Mouse (Mus musculus) adrenal gland, postnatal 4 days (tissue): ENCODE results near the gene Rpa2. TPM values are rescaled to one million over a fixed set of nuclear protein-coding genes. Genes with fewer than 3 reads are reported as not detected.
"Not testable (repeated sequence)": the region's sequence is repeated elsewhere in the genome, so short reads cannot be mapped to it uniquely, and the experiment has no call there.

ENCODE experiments used
- DNase-seq, 2 experiments: peaks; one replicate each; pipeline ENCODE4 v3.0.0; 2021 to 2022; ENCODE audit warnings: low spot score in 2 of 2, mixed read lengths in 2 of 2
- total RNA-seq, 2 experiments: library from RNA; stranded (reverse); gene quantifications; 2 replicates each; pipeline ENCODE4 v1.2.3; 2021

Gene Rpa2
- total RNA-seq, 2 experiments from 2014 or later, result 31.9 to 38.5 TPM

- DNase-seq, result no peak
Observed at GRCm38 (mm10) chr4:132760296-132760695, 7.8 kb upstream of the Rpa2 start.

DNA sequence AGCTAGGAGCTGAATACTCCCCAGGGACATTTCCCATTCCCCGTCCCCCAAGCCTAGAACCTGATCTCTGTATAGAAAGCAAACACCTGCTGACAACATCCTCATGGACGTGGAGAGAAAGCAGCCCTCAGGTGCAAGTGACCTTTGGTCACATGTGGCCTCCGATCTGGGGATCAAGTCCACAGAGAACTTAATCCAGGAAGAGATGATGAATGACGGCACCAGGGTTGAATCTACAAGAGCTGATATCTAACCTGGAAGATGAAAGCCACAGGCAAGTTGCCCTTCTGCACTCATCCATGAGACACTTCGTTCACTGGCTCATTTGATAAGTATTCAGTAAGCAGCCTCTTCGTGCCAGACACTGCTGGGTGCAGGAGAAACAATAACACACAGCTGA lies 5.5 kb upstream of the Rpa2 start:
- DNase-seq, result no peak

- DNase-seq, result not testable (repeated sequence)
Observed at GRCm38 (mm10) chr4:132763125-132763524, 5.0 kb upstream of the Rpa2 start.

DNA sequence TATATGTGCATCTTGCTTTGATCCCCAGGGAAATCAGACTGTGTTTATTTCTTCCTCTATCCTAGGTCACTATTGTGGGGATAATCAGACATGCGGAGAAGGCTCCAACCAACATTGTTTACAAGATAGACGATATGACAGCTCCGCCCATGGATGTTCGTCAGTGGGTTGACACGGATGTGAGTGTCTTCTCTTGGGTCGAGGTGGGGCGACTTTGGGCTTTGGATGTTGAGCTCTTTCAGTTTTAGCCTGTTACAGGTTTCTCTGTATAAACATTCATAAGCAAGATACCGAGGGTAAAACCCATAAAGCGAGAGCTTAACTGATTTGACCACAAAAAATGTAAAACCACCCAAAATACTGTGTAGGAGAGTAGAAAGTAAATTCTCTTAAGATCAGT lies 3.6 kb downstream of the Rpa2 start:
- DNase-seq, result no peak

- DNase-seq, result no peak
Observed at GRCm38 (mm10) chr4:132774905-132775304, 6.8 kb downstream of the Rpa2 start.

DNA sequence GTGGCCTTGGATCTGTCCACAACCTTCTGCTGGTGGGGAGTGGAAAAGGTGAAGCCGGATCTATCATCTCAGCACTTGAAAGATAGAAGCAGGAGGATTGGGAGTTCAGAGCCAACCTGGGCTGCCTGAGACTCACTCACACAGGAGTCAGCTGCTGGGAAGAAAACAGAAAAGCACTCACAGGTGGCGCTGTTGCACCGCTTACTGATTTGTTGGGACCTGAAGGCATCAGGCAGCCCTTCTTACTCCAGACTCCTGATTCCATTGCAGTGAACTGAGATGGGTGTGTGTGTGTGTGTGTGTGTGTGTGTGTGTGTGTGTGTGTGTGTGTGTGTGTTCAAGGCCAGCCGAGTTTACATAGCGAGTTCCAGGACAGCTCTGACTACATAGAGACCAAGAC lies 8.6 kb downstream of the Rpa2 start:
- DNase-seq, result peak; percentile 25 to 43

- no peak for DNase-seq
Observed at GRCm38 (mm10) chr4:132778562-132779201, 10.6 kb downstream of the Rpa2 start.

- no peak for DNase-seq
Observed at GRCm38 (mm10) chr4:132780288-132780687, 12.2 kb downstream of the Rpa2 start.

GRCm38 (mm10) chr4:132783732-132784131 lies 15.6 kb downstream of the Rpa2 start:
- DNase-seq, result no peak

- no peak for DNase-seq
Observed at GRCm38 (mm10) chr4:132785228-132785627, 17.1 kb downstream of the Rpa2 start.

DNA sequence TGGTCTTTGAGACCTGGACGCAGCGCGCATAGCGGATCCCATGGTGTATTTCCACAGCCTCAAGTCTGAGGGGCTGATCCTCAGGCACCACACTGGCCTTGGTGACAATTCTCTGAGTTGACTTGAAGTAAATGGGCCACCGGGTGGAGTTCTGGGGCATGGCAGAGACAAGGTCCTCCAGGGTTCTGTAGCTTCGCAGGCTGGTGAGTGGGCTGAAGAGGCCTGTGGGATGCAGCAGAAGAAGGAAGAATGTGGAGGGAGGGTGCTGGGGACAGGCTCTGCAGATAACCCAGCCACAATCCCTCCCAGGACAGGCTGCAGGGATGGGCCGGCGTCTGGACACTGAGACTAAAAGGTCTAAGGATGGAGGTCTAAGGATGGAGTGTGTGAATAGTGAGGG lies 21.6 kb downstream of the Rpa2 start:
- no peak for DNase-seq

- not testable (repeated sequence) for DNase-seq
Observed at GRCm38 (mm10) chr4:132793322-132794004, 25.3 kb downstream of the Rpa2 start.

- no peak for DNase-seq
Observed at GRCm38 (mm10) chr4:132794028-132794427, 25.9 kb downstream of the Rpa2 start.

GRCm38 (mm10) chr4:132794760-132795159 lies 26.6 kb downstream of the Rpa2 start:
- DNase-seq, result no peak

- DNase-seq, result no peak
Observed at GRCm38 (mm10) chr4:132795171-132795570, 27.0 kb downstream of the Rpa2 start.

DNA sequence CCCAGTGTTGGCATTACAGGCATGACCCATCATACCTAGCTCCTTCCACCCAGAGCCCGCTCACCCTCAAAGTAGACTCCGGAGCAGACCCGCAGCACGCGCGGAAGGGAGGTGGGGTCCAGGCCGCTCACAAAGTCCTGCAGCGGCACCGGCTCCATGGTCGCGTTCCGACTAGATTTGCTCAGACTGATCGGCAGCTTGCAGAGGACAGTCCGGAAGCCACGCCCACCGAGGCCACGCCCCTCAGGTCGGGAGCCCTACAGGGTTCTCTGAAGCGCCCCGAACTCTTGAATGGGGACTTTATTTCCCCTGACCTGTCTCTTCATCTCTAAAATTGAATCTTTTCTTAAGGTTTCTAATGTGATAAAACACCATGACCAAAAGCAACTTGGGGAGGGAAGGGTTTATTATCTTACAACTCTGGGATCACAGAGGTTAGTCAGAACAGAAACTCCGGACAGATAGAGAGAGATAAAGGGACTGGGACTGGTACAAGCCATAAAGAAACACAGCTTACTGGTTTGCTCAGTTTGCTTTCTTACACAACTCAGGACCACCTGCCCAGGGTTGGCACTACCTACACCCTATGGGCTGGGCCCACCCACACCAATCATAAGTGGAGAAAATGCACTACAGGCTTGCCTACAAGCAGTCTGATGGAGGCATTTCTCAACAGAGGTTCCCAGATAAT lies 28.2 kb downstream of the Rpa2 start, which contains the start of gene Themis2:
Gene Themis2 (minus strand): TSS at position 192 of the 691 bp plus-strand sequence.
- DNase-seq, result peak; percentile 24 to 53

DNA sequence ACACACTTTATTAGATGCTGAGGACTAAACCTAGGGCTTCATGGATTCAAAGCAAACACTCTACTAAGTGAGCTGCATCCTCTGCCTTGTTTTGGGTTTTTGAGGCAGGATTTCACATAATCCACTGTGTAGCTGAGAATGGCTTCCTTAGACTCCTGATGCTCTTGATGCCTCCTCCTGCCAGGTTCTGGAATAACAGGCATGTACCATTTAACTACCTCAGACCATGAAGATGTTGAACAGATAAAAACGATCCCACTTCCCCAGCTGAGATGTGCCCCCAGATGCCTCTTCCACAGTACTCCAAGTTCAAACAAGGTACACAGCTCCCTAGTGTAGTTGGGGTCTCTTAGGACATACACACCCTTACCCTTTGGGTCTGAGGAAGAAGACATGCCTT lies 29.3 kb downstream of the Rpa2 start:
- no peak for DNase-seq

DNA sequence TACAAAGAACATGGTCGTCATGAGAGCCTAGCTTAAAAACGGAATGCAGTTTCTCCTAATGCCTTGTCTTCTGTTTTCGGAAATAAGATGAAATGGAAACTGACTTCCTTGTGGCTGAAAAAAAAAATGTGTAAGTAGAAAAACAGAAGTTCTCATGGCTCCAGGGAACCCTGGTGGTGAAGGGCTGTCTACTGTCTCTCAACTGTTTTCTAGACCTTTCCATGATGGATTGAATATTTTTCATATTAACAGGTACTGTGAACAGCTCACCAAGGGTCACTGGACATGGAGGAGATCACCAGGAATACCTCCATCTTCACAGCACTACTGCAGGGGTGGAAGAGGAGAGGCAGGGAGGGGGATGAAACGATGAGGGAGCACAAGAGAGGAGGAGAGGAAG lies 29.9 kb downstream of the Rpa2 start:
- DNase-seq, result no peak

GRCm38 (mm10) chr4:132798666-132799065 lies 30.5 kb downstream of the Rpa2 start:
- not testable (repeated sequence) for DNase-seq

DNA sequence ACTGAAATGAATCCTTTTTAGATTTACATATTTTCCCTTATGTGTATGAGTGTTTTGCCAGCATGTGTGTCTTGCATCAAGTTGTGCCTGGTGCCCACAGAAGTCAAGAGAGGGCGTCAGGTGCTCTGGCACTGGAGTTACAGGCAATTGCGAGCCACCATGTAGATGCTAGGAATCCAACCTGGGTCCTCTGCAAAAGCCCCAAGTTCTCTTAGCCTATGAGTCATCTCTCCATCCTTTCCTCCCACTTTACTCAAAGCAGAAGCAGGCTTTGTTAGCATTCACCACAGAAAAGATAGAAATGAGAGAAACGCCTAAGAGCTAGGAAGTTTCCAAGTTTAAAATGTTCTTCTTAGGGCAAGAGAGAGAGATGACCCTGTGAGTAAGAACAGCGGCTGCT lies 31.7 kb downstream of the Rpa2 start:
- no peak for DNase-seq

- DNase-seq, result no peak
Observed at GRCm38 (mm10) chr4:132801176-132802077, 33.3 kb downstream of the Rpa2 start.
